Mouse (Mus musculus): ENCODE results near the gene Tlr12. TPM values are rescaled to one million over a fixed set of nuclear protein-coding genes. Genes with fewer than 3 reads are reported as not detected.

Gene Tlr12
- polyA plus RNA-seq, 1 experiment = 4.9 TPM

GRCm38 (mm10) chr4:128652584-128653298, 34.3 kb upstream of the Tlr12 start:
- TF ChIP-seq POLR2A (IDR thresholded peaks at IDR 0.05; ENCODE audit: borderline replicate concordance, control insufficient read depth, low read depth, low read length) (no peak), CTCF (IDR thresholded peaks at IDR 0.05; ENCODE audit: control insufficient read depth, insufficient read depth, low read length) (no peak)
- Histone ChIP-seq H3K4me3 (replicated peaks; ENCODE audit: control insufficient read depth, low read depth, low read length) (no peak overlapping the region), H3K27ac (ENCODE audit: control insufficient read depth, insufficient read depth, low read depth, low read length, poor library complexity) (no peak overlapping the region), H3K4me1 (ENCODE audit: control insufficient read depth, insufficient read depth, low read length) (no peaks in the 10 kb centered on the region; the same call in 1 of the 2 replicates)
- WGBS = 35% methylated on average over 5 of the region's 5 CpGs

GRCm38 (mm10) chr4:128651530-128651929, 33.1 kb upstream of the Tlr12 start:
- WGBS = 73% methylated on average over 3 of the region's 3 CpGs
- TF ChIP-seq POLR2A (IDR thresholded peaks at IDR 0.05; ENCODE audit: borderline replicate concordance, control insufficient read depth, low read depth, low read length) = no peak
- H3K4me1 ChIP-seq (ENCODE audit: control insufficient read depth, insufficient read depth, low read length) = no peaks in the 10 kb centered on the region; the same call in 1 of the 2 replicates
- H3K27ac ChIP-seq (ENCODE audit: control insufficient read depth, insufficient read depth, low read depth, low read length, poor library complexity) = no peak overlapping the region
- H3K4me3 ChIP-seq (replicated peaks; ENCODE audit: control insufficient read depth, low read depth, low read length) = no peak overlapping the region

- no peak overlapping the region for H3K4me3 ChIP-seq (replicated peaks; ENCODE audit: control insufficient read depth, low read depth, low read length)
- TF ChIP-seq POLR2A (IDR thresholded peaks at IDR 0.05; ENCODE audit: borderline replicate concordance, control insufficient read depth, low read depth, low read length) (no peak), CTCF (IDR thresholded peaks at IDR 0.05; ENCODE audit: control insufficient read depth, insufficient read depth, low read length) (no peak)
- no peak overlapping the region for H3K27ac ChIP-seq (ENCODE audit: control insufficient read depth, insufficient read depth, low read depth, low read length, poor library complexity)
- H3K4me1 ChIP-seq (ENCODE audit: control insufficient read depth, insufficient read depth, low read length) = no peaks in the 10 kb centered on the region
- WGBS = 72% methylated on average over 8 of the region's 8 CpGs
These were observed 30.3 kb upstream of the Tlr12 start for GRCm38 (mm10) chr4:128648567-128649255.

GRCm38 (mm10) chr4:128646762-128647161, 28.3 kb upstream of the Tlr12 start:
- Histone ChIP-seq H3K4me1 (ENCODE audit: control insufficient read depth, insufficient read depth, low read length) (no peaks in the 10 kb centered on the region), H3K4me3 (replicated peaks; ENCODE audit: control insufficient read depth, low read depth, low read length) (no peak overlapping the region), H3K27ac (ENCODE audit: control insufficient read depth, insufficient read depth, low read depth, low read length, poor library complexity) (no peak overlapping the region)
- WGBS = 75% methylated on average over 7 of the region's 7 CpGs
- no peak for TF ChIP-seq CTCF (IDR thresholded peaks at IDR 0.05; ENCODE audit: control insufficient read depth, insufficient read depth, low read length)

GRCm38 (mm10) chr4:128645896-128646295, 27.5 kb upstream of the Tlr12 start:
- TF ChIP-seq CTCF (IDR thresholded peaks at IDR 0.05; ENCODE audit: control insufficient read depth, insufficient read depth, low read length) (no peak), POLR2A (IDR thresholded peaks at IDR 0.05; ENCODE audit: borderline replicate concordance, control insufficient read depth, low read depth, low read length) (no peak)
- 81% methylated on average over 6 of the region's 6 CpGs for WGBS
- Histone ChIP-seq H3K4me1 (ENCODE audit: control insufficient read depth, insufficient read depth, low read length) (no peaks in the 10 kb centered on the region), H3K27ac (ENCODE audit: control insufficient read depth, insufficient read depth, low read depth, low read length, poor library complexity) (no peak overlapping the region), H3K4me3 (replicated peaks; ENCODE audit: control insufficient read depth, low read depth, low read length) (no peak overlapping the region)

- TF ChIP-seq POLR2A (IDR thresholded peaks at IDR 0.05; ENCODE audit: borderline replicate concordance, control insufficient read depth, low read depth, low read length) (no peak), CTCF (IDR thresholded peaks at IDR 0.05; ENCODE audit: control insufficient read depth, insufficient read depth, low read length) (no peak)
- Histone ChIP-seq H3K4me1 (ENCODE audit: control insufficient read depth, insufficient read depth, low read length) (peaks cover 2% of the 10 kb centered on the region; the same call in 1 of the 2 replicates), H3K4me3 (replicated peaks; ENCODE audit: control insufficient read depth, low read depth, low read length) (no peak overlapping the region), H3K27ac (ENCODE audit: control insufficient read depth, insufficient read depth, low read depth, low read length, poor library complexity) (no peak overlapping the region)
- WGBS = 52% methylated on average over 23 of the region's 23 CpGs
These were observed 23.6 kb upstream of the Tlr12 start for GRCm38 (mm10) chr4:128641766-128642717.

GRCm38 (mm10) chr4:128638265-128638923, 20.0 kb upstream of the Tlr12 start:
- TF ChIP-seq CTCF (IDR thresholded peaks at IDR 0.05; ENCODE audit: control insufficient read depth, insufficient read depth, low read length) (no peak), POLR2A (IDR thresholded peaks at IDR 0.05; ENCODE audit: borderline replicate concordance, control insufficient read depth, low read depth, low read length) (no peak)
- H3K27ac ChIP-seq (ENCODE audit: control insufficient read depth, insufficient read depth, low read depth, low read length, poor library complexity) = no peak overlapping the region
- no peak overlapping the region for H3K4me3 ChIP-seq (replicated peaks; ENCODE audit: control insufficient read depth, low read depth, low read length)
- H3K4me1 ChIP-seq (ENCODE audit: control insufficient read depth, insufficient read depth, low read length) = peaks cover 2% of the 10 kb centered on the region; the same call in 1 of the 2 replicates
- 76% methylated on average over 18 of the region's 18 CpGs for WGBS
